Mouse (Mus musculus): ENCODE results near the gene Fam53a. TPM values are rescaled to one million over a fixed set of nuclear protein-coding genes. Genes with fewer than 3 reads are reported as not detected.

The Fam53a gene
- polyA plus RNA-seq, 2 experiments, result 7.3 to 17.9 TPM

DNA sequence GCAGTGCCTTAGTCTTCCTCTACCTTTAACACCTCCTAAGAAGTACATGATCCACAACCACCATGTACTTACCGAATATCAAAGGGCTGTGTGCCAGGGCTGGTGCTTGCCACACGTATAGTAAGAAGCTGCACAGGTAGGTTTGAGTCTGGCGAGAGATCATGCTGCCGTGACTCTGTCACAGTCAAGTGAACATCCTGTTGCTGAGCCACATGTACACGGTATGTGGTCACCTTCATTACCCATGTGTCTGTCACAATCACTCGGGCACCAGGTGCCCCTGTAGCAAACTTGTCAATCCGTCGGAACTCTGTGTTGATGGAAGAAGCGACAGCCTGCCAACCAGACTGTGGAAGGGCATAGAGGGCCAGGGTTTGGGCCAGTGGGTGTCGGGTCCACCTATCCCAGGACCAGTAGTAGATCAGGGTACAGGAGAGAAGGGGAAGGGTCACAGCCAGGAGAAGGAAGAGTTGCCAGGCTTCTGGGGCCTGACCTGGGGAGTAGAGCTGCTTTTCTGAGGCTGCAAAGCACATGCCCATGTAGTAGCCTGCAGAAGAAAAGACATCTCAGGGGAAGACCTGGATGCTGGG is 25.9 kb upstream of the Fam53a start:
- H3K9ac ChIP-seq (replicated peaks), result no peak overlapping the region
- peaks cover 28% of the 10 kb centered on the region for H3K36me3 ChIP-seq (replicated peaks; ENCODE audit: control insufficient read depth, insufficient read depth, low read depth)
- ATAC-seq (ENCODE audit: insufficient read depth), result no peak
- peaks cover 21 to 30% of the 10 kb centered on the region in 2 experiments for H3K4me1 ChIP-seq (replicated peaks; ENCODE audit: control insufficient read depth in 2 of 2, insufficient read depth in 2 of 2, low read length in 1 of 2)
- 89% methylated on average over 10 of the region's 10 CpGs for WGBS (ENCODE audit: insufficient replicate concordance)
- no peak overlapping the region for H3K27ac ChIP-seq
- H3K27me3 ChIP-seq (ENCODE audit: control insufficient read depth, insufficient read depth, low read length), result no peaks in the 10 kb centered on the region
- no peak for TF ChIP-seq EP300 (IDR thresholded peaks at IDR 0.05; ENCODE audit: low read depth)
- no peak for TF ChIP-seq CTCF (IDR thresholded peaks at IDR 0.05; ENCODE audit: low read depth)
- no peak overlapping the region for H3K4me3 ChIP-seq (ENCODE audit: insufficient read depth in 1 of 2, low read depth in 2 of 2, low read length in 2 of 2)
- H3K4me2 ChIP-seq (ENCODE audit: low read depth), result peak overlapping the region; percentile 81
- DNase-seq (ENCODE audit: low read depth in 3 of 3, low spot score in 3 of 3), result no peak
- no peaks in the 10 kb centered on the region for H3K9me3 ChIP-seq (ENCODE audit: control insufficient read depth, low read length)

DNA sequence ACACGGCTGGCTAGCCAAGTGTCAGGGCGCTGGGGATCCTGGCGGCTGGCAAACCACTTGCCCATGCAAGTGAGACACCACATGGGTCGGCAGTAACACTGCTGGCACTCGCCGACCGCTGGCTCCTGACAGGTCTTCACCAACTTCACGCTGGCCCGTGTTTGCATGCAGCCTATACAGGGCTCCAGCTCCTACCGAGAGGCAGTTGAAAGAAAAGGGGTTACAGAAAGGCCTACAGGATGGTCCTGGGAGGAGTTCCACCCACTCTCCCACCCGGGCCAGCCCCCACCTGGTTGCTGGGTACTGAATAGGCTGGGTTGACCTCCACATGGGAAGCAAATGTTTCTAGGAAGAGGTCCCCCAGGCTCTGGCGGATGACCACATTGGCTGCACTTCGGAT is 25.0 kb upstream of the Fam53a start:
- no peaks in the 10 kb centered on the region for H3K27me3 ChIP-seq (ENCODE audit: control insufficient read depth, insufficient read depth, low read length)
- TF ChIP-seq EP300 (IDR thresholded peaks at IDR 0.05; ENCODE audit: low read depth) (no peak), CTCF (IDR thresholded peaks at IDR 0.05; ENCODE audit: low read depth) (no peak)
- DNase-seq (ENCODE audit: low read depth in 3 of 3, low spot score in 3 of 3) (no peak), ATAC-seq (ENCODE audit: insufficient read depth) (no peak)
- H3K4me1 ChIP-seq (replicated peaks; ENCODE audit: control insufficient read depth in 2 of 2, insufficient read depth in 2 of 2, low read length in 1 of 2), result peaks cover 27 to 33% of the 10 kb centered on the region in 2 experiments
- H3K4me3 ChIP-seq (ENCODE audit: insufficient read depth in 1 of 2, low read depth in 2 of 2, low read length in 2 of 2), result no peak overlapping the region
- H3K27ac ChIP-seq, result no peak overlapping the region
- peaks cover 35% of the 10 kb centered on the region for H3K36me3 ChIP-seq (replicated peaks; ENCODE audit: control insufficient read depth, insufficient read depth, low read depth)
- 89% methylated on average over 13 of the region's 13 CpGs for WGBS (ENCODE audit: insufficient replicate concordance)
- H3K4me2 ChIP-seq (ENCODE audit: low read depth), result no peak overlapping the region
- no peaks in the 10 kb centered on the region for H3K9me3 ChIP-seq (ENCODE audit: control insufficient read depth, low read length)
- H3K9ac ChIP-seq (replicated peaks), result no peak overlapping the region

DNA sequence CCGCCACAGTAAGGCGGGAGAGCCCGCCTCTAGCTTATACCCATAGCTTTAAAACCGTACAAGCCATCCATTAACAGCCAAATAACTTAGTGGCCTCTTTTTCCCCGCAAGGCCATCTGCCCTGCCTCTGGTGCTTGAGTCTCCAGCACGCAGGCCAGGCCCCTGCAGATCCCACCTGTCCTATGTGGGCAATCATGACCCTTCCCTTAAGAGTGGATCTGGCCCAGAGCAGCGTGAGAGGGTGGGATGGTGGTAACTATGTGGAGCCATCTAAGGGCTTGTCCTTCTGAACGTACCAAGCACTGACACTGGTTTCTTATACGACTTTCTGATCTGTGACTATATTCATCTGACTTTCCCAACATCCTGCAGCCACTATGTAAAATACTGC is 23.3 kb upstream of the Fam53a start:
- Histone ChIP-seq H3K9ac (replicated peaks) (peak overlapping the region; percentile 93), H3K4me3 (ENCODE audit: insufficient read depth in 1 of 2, low read depth in 2 of 2, low read length in 2 of 2) (peak overlapping the region; percentile 28 to 95; a peak in 3 of 4 replicates), H3K4me1 (replicated peaks; ENCODE audit: control insufficient read depth in 2 of 2, insufficient read depth in 2 of 2, low read length in 1 of 2) (peaks cover 27 to 30% of the 10 kb centered on the region in 2 experiments), H3K9me3 (ENCODE audit: control insufficient read depth, low read length) (no peaks in the 10 kb centered on the region), H3K27me3 (ENCODE audit: control insufficient read depth, insufficient read depth, low read length) (no peaks in the 10 kb centered on the region), H3K36me3 (replicated peaks; ENCODE audit: control insufficient read depth, insufficient read depth, low read depth) (peaks cover 52% of the 10 kb centered on the region), H3K27ac (peak overlapping the region; percentile 71), H3K4me2 (ENCODE audit: low read depth) (peak overlapping the region; percentile 98)
- TF ChIP-seq CTCF (IDR thresholded peaks at IDR 0.05; ENCODE audit: low read depth) (no peak), EP300 (IDR thresholded peaks at IDR 0.05; ENCODE audit: low read depth) (no peak)
- ATAC-seq (ENCODE audit: insufficient read depth), result peak; percentile 6
- 3% methylated on average over 9 of the region's 9 CpGs for WGBS (ENCODE audit: insufficient replicate concordance)
- no peak for DNase-seq (ENCODE audit: low read depth in 3 of 3, low spot score in 3 of 3)

DNA sequence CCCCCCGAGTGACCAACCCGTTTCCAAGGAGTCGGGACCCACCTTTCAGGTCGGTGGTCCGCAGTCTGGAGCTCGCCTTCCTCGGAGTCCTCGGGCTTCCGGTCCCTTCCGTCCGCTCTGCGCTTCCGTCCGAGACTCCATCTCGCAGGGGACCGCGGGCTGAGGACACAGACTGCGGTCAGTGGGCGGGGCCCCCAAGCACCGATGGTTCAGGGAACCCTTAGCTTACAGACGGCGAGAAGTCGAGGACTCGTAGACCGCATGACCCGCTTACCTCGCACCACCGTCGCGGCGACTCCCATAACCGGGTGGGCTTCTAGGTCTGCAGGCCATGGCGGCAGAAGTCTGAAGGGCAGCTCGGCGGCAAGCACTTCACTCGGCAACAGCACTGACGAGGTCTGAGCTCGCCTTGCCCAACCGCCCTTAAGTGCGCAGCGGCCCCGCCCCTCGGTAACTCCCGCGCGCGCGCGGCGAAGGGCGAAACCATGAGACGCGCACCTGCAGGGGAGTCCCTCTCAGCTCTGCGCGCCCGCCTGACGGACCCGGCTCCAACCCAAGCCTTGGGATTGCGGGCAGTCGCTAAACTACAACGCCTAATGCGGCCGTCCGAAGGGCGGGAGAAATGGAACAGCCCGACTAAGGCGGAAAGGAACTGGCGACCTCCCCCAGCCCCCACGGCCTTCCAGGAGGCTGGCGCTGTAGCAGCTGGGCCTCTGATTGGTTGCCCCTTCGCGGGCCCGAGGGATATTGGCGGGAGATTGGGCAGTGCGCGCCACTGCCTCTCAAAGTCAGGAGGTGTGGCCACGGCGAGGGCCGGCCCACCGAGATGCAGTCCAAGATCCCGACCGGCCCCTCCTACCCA is 22.7 kb upstream of the Fam53a start, which contains the start of gene Slbp:
Gene Slbp (minus strand): TSS at position 654 of the 862 bp plus-strand sequence.
- H3K36me3 ChIP-seq (replicated peaks; ENCODE audit: control insufficient read depth, insufficient read depth, low read depth), result peaks cover 58% of the 10 kb centered on the region
- H3K9ac ChIP-seq (replicated peaks), result peak within 1 kb of the TSS; percentile 93
- WGBS (ENCODE audit: insufficient replicate concordance), result under 1% methylated on average over 82 of the region's 82 CpGs

DNA sequence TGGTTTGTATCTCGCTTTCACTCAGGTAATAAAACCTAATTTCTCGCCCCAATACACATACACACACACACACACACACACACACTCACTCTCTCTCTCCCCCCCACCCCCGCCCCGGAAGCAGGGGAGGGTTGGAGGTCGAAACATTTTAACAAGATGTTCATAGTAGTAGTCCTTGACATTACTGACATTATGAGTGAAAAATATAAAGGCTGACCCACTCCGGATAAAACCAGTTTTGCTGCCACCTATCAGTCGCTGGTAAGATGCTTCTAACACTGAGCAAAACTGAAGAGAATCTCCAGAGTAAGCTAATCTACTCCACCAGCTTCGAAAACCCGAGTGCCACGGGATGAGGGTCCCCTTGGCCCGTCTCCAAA is 22.1 kb upstream of the Fam53a start:
- H3K4me1 ChIP-seq (replicated peaks; ENCODE audit: control insufficient read depth in 2 of 2, insufficient read depth in 2 of 2, low read length in 1 of 2), result peaks cover 26 to 27% of the 10 kb centered on the region in 2 experiments
- H3K36me3 ChIP-seq (replicated peaks; ENCODE audit: control insufficient read depth, insufficient read depth, low read depth), result peaks cover 64% of the 10 kb centered on the region
- WGBS (ENCODE audit: insufficient replicate concordance), result 2% methylated on average over 11 of the region's 11 CpGs

More for the DNA sequence above, 22.7 kb upstream of the Fam53a start, which contains the start of gene Slbp:
- no peaks in the 10 kb centered on the region for H3K9me3 ChIP-seq (ENCODE audit: control insufficient read depth, low read length)
- peak within 1 kb of the TSS; percentile 86 to 95 for H3K4me3 ChIP-seq (ENCODE audit: insufficient read depth in 1 of 2, low read depth in 2 of 2, low read length in 2 of 2)
- peak within 1 kb of the TSS; percentile 77 for H3K27ac ChIP-seq
- peak; percentile 73 for TF ChIP-seq EP300 (IDR thresholded peaks at IDR 0.05; ENCODE audit: low read depth)
- no peak; the same call in 1 of the 2 replicates for TF ChIP-seq CTCF (IDR thresholded peaks at IDR 0.05; ENCODE audit: low read depth)
- DNase-seq (ENCODE audit: low read depth in 3 of 3, low spot score in 3 of 3) (peak; percentile 93 to 95 (median 95)), ATAC-seq (ENCODE audit: insufficient read depth) (peak; percentile 90)
- peak within 1 kb of the TSS; percentile 98 for H3K4me2 ChIP-seq (ENCODE audit: low read depth)
- peaks cover 27 to 30% of the 10 kb centered on the region in 2 experiments for H3K4me1 ChIP-seq (replicated peaks; ENCODE audit: control insufficient read depth in 2 of 2, insufficient read depth in 2 of 2, low read length in 1 of 2)
- H3K27me3 ChIP-seq (ENCODE audit: control insufficient read depth, insufficient read depth, low read length), result no peaks in the 10 kb centered on the region

More for the DNA sequence above, 22.1 kb upstream of the Fam53a start:
- no peak for DNase-seq (ENCODE audit: low read depth in 3 of 3, low spot score in 3 of 3)
- Histone ChIP-seq H3K27ac (peak overlapping the region; percentile 77), H3K27me3 (ENCODE audit: control insufficient read depth, insufficient read depth, low read length) (no peaks in the 10 kb centered on the region), H3K9ac (replicated peaks) (peak overlapping the region; percentile 93), H3K9me3 (ENCODE audit: control insufficient read depth, low read length) (no peaks in the 10 kb centered on the region), H3K4me2 (ENCODE audit: low read depth) (peak overlapping the region; percentile 98), H3K4me3 (ENCODE audit: insufficient read depth in 1 of 2, low read depth in 2 of 2, low read length in 2 of 2) (peak overlapping the region; percentile 86 to 95)
- no peak for ATAC-seq (ENCODE audit: insufficient read depth)
- TF ChIP-seq EP300 (IDR thresholded peaks at IDR 0.05; ENCODE audit: low read depth) (no peak), CTCF (IDR thresholded peaks at IDR 0.05; ENCODE audit: low read depth) (no peak)
